Mouse (Mus musculus): ENCODE results near the gene Chil5. TPM values are rescaled to one million over a fixed set of nuclear protein-coding genes. Genes with fewer than 3 reads are reported as not detected.
"Not testable (repeated sequence)": the region's sequence is repeated elsewhere in the genome, so short reads cannot be mapped to it uniquely, and the experiment has no call there.

Chil5 gene
- not detected for total RNA-seq (2021)
- long read RNA-seq, experiment 1, partial matches to known transcripts, result 0 of 1 reads
- long read RNA-seq, experiment 1, other reads (novel, unspliced or antisense), result 1 of 1 reads
- long read RNA-seq, experiment 2, result 0 reads

DNA sequence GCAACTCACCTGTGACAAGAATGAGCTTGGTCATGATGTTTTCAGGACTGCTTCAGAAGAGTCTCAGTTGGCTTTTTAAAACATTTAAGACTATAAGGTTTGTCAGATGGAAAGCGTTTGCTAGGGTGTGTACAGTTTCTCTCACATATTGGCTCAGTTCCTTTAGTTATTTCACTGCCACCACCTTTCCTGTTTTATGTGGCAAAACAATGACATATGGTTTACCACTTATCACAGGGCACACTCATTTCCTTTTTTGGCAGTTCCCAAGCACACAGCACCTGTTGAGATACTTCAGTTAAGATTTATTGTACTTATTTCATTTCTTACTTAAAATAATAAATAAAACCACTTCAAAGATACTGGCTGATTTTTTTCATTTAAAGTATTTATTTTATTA lies at the start of gene Chil5:
Gene Chil5, minus strand, starts transcription at position 34 of the 400 bp plus-strand sequence.
- no peak for DNase-seq (ENCODE audit: low spot score in 2 of 2)

DNA sequence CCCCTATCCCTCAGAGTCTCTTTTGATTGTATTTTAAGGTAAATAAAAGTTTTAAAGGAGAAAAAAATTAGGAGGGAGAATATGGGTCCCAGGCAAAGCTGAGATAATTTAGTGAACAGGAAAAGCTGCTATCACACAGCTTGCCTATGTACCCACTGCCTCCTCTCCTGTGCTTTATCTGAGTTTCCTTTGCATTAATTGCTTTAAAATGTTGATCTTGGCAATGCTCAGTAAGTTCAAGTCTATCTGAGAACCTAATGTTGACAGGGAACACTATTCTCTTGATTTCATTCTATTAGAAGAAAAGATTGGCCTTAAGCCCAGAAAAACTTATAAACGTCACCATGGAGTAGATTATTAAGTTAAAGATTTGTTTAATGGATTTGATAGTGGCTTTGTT lies 42.2 kb upstream of the Chil5 start:
- DNase-seq (ENCODE audit: low spot score in 2 of 2), result no peak

DNA sequence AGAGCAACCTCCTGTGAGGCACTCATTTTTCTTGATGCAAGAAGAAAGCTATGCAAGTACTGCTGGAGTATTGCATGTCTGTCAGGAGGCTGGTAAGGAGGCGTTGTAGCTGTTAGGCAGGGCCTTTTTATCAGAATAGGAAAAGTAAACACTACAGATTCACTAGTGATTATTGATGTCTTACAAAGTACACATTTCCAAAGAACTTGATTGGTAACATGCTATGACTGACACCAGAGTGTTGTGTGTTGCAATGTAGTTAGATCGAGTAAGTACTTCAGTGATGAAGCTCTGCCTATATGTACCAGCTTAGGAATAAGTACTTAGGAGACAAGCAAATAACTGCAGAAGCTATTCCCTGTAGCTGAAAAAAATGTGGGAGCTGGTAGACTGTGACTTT lies 38.4 kb upstream of the Chil5 start:
- DNase-seq (ENCODE audit: low spot score in 2 of 2), result no peak

DNA sequence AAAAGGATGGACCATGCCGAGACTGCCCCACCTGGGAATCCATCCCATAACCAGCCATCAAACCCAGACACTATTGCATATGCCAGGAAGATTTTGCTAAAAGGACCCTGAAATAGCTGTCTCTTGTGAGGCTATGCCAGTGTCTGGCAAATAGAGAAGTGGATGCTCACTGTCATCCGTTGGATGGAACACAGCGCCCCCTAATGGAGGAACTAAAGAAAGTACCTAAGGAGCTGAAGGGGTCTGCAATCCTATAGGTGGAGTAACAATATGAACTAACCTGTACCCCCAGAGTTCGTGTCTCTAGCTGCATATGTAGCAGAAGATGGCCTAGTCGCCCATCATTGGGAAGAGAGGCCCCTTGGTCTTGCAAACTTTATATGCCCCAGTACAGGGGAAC lies 35.1 kb upstream of the Chil5 start:
- not testable (repeated sequence) for DNase-seq (ENCODE audit: low spot score in 2 of 2)

DNA sequence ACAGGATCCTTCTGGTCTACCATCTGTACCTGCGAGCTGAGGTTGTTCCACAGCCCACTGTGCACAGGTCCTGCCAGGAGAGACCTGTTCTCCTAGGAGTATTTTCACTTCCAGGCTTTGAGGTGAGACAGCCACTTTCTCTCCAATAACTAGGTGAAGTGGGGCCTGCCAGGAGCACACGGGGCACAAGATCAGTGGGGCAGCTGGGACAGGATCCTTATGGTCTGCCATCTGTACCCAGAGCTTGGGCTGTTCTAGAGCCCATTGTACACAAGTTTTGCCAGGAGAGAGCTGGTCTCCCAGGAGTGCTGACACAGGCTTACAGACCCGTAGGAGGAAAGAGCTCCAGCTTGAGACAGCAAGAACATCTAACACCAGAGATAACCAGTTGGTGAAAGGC lies 25.4 kb upstream of the Chil5 start:
- DNase-seq (ENCODE audit: low spot score in 2 of 2), result no peak

DNA sequence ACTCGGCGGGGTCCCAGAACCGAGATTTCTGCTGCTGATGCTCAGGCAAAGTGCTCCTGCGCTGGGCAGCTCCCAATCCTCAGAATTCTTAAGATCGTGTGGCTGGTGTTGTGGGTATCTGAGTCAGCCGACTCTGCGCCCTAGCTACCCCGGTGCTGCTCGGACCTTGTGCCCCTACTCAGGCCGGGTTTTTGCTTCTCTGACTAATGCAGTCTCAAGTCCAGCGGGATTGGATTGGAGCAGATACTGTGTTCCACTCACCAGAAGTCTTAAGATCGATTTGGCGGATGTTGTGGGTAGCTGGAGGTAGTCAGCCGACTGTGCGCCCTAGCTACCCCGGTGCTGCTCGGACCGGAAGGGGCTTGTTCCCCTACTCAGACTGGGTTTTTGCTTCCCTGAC lies 19.3 kb upstream of the Chil5 start:
- DNase-seq (ENCODE audit: low spot score in 2 of 2), result no peak

DNA sequence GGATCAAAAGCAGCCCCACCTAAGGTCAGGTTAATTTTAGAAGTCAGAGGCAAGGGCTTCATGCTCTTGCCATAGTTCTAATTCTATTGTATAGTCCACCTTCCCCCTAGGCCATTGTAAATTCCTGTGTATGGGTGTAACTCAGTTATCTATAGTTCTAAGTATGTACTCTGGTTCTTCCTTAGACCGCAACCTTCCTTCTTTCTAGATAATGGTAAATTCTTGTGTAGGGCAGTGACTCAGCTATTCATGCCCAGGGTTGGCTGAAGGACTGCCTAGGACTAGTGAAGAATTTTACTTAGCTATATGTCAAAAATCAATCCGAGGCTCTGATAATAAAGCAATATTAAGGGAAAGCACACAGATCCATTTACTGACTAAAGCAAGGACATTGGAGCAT lies 7.7 kb upstream of the Chil5 start:
- no peak for DNase-seq (ENCODE audit: low spot score in 2 of 2)

DNA sequence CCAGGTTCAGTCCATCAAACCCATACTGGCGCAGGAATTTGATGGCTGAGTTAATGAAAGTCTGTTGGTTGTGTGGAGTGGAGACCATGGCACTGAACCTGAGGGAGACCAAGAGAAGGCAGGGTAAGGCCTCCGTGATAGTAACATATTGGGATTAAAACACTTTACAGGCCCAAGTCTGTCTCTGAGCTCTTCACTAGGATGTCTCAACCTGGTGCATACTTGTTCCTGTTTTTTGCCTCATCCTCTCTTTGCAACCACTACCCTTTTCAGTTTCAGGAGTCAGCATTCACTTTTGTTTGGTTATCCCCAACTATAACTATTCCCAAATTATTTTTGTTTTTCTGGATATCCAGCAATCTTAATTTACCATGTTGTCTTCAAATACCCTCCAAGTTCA lies 8.5 kb downstream of the Chil5 start:
- DNase-seq (ENCODE audit: low spot score in 2 of 2), result no peak

DNA sequence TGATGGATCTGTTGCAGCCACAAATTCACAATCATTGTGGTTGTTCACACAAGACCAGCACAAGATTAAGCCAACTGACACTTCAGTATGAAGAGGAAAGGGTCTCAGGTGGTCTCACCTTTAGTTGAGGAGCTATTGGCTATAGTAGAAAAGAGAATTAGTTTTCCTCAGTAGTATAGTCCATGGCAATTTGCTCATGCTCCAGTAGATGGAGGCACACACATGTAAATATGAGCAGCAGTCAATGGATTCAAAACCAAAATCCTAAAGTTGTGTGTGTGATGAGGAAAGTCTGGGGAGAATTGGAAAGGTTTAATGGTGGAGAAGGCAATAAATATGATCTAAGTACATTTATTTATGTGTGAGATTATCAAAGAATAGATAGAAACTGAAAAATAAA lies 10.8 kb downstream of the Chil5 start:
- peak in 1 of 2 experiments; percentile 2 for DNase-seq (ENCODE audit: low spot score in 2 of 2)

DNA sequence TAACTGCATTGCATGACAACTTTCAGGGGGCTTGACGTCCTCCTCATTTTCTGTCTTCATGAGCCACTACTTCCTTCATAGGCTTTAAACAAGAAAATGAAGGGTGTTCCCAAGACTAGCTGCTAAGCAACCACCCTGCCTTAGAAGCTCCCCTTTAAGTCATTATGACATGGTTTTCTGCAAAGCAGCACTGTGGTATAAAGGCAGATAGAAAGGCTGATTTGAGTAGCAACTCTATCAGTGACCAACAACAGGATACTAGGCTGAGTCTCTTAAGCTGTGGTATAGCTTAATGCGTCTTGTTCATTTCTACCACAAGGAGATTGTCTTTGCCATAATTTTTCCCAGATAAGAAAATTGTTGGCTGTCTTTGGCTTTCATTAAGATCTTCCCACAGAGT lies 18.1 kb downstream of the Chil5 start, which contains the start of gene Pifo:
Gene Pifo, minus strand, starts transcription at position 101 of the 400 bp plus-strand sequence.
- no peak for DNase-seq (ENCODE audit: low spot score in 2 of 2)

DNA sequence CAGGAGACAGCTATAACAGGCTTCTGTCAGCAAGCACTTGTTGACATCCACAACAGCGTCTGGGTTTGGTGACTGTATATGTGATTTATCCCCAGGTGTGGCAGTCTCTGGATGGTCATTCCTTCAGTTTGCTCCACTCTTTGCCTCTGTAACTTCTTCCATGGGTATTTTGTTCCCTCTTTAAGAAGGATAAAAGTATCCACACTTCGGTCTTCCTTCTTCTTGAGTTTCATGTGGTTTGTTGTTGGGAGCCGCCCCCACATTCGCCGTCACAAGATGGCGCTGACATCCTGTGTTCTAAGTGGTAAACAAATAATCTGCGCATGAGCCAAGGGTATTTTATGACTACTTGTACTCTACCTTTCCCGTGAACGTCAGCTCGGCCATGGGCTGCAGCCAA lies 29.3 kb downstream of the Chil5 start:
- DNase-seq (ENCODE audit: low spot score in 2 of 2), result not testable (repeated sequence)

DNA sequence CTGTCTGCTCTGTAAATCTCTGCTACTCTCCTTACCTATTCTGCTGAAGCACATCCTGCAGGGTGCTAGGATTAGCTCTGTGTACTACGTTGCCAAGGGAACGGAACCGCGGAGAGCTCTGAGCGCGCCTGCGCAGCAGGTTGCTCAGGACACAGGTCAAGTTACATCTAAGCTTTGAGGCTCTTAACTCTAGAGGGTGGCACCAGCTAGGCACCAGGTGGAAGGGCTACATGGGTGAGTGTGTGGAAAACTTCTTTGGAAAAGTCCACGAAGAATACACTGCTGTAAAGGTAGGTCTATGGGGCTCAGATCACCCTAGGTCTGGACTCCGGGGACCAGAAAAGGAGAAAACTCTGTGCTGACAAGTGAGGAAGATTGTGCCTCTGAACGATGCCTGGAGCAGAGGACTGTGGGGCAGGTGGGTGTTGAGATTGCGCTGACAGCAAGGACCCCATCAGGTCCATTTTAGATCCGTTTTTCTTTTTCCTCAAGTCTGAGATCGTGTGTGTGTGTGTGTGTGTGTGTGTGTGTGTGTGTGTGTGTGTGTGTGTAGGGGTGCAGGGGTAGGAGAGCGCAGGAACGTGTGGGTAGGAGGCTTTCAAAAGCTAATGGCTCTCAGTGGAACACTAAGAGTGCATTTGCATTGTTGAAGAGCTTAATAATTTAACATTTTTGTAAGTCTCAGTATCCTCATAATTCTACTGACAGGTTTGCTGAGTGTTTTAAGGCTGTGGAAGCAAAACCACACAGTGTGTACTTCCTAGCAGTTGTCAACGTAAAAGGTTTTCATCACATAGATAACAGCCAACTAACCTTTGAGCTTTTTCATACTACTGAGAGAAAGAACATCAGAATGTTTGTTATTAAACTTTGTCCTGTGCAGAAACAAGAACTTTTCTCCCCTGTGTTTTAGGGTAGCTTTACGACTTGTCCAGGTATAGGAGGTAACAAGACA lies 30.9 kb downstream of the Chil5 start:
- DNase-seq (ENCODE audit: low spot score in 2 of 2), result peak; percentile 3 to 41

DNA sequence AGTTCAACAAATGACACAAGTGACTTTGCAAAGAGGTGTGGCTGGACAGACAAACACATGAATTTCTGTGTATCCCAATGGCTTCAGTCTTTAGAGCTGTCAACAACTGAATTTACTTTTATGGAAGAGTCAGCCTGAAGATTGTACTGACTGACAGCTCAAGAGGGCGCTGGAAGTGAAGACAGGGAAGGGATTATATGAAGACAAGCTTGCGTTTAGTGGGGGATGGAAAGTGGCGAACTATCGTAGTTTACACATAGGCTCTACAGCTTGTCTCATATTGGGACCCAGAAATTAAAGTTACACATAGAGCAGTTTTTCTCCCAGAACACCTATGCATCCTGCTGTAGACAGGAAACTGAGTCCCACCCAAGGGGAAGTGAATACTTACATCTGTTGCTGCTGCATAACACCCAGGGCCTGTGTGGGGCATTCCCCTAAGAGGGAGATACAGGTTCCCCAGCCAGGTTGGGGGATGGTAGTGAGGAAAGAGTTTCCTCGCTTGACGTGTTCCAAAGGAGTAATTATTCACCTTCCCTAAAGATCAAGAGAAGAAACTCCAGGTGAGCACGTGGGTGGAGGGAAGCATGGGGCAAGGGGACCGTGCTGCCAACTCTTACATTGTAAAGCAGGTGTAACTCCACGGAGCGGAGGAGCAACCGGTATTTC lies 31.8 kb downstream of the Chil5 start:
- DNase-seq (ENCODE audit: low spot score in 2 of 2), result no peak

DNA sequence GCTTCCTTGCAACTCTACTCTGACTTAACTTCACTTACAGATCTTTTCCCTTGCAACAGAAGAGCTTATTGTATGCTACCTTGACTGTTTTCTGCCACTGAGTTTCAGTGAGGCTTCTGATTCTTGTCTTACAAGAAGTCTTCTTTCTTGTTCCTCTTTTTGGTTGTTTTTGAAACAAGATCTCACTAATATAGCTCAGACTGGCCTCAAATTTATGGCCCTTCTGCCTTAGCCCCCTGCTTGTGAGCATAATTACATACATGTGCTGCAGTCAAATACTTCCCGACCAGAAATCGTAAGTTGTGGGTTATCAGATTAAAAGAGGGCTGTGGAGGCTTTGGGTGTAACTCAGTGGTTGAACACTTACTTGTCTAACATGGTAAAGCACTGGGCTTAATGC lies 37.9 kb downstream of the Chil5 start:
- DNase-seq (ENCODE audit: low spot score in 2 of 2), result no peak

DNA sequence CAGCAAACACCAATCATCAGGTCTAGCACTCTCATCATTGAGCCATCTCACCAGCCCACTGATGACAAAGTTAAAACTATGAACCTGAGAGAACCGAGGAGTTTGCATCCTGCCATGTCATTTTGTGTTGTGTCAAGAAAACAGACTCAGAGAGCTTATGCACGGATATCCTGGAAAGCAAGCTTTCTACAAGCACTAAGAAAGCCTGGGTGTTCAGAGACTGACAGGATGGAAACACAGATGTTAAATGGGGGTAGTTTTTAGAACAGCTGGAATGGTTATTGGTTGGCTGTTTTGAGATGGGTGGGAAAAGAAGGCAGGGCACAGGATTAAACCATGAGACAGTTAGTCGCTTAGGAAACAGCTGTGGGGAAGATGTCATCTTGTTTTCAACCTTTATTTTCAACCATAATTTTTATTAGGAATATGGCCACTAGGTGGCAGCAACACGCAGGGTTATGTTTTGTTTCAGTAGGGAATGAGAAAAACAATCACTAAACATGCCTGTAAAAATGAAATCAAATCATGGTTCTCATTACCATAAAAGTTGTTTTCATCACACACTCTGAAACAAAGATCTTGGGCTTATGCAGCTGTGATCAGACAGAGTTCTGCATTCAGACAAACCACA lies 40.8 kb downstream of the Chil5 start:
- peak; percentile 25 to 61 for DNase-seq (ENCODE audit: low spot score in 2 of 2)

DNA sequence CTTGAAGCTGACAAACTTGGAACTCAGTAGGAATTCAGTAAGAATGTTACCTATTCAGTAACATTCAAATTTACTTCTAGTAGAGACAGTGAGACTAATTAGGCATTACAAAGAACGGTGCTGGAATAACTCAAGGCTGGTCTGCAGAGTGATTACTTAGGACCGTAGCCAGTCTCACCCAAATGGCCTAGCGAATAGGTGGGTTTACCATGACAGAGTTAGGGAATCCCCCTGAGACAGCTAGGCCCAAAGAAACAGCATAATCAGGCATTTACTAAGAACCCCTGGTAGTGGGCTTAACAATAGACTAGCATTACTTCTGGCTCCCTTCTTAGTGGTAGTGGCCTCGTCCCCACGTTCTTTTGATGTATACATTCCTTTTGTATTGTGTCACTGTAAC lies 43.0 kb downstream of the Chil5 start:
- DNase-seq (ENCODE audit: low spot score in 2 of 2), result not testable (repeated sequence)

DNA sequence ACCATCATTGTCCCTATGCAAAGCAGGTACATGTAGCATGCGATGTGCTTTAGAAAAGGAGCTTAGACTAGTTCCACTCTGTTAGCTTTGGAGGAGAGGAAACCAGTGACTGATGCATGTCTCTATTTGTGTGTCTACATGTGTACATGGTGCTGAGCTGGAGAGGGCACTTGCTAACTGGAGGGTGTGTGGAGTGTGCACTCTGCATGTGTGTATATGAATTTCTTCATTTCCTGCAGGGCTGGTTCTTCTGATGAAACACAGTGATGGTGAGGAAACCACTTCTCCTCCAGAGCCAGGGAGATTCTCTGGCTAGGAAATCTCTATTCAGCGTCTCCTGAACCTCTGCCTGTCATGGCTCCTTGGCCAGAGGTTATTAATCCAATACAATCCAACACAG lies 58.4 kb downstream of the Chil5 start:
- no peak for DNase-seq (ENCODE audit: low spot score in 2 of 2)

DNA sequence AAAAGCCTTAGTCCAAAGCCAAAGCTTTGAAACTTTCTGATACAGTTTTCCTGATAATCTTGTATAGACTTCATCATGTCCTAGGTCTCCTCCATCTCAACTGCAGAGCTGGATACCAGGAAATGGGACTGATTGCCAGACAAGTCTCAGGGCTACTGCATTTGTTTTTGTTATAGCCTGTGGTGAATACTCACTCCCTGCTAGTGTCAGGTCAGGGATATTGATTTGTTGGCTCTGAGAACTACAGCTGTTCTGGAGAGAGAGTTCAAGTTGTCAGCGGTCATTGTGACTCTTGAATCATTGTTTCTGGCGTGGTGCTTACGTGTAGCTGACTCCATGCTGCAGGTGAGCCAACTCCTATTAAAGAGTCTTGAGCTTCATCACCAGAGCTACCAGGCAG lies 59.2 kb downstream of the Chil5 start, which contains the start of gene Ovgp1:
Gene Ovgp1, plus strand, starts transcription at position 301 of the 400 bp plus-strand sequence.
- DNase-seq (ENCODE audit: low spot score in 2 of 2), result no peak

DNA sequence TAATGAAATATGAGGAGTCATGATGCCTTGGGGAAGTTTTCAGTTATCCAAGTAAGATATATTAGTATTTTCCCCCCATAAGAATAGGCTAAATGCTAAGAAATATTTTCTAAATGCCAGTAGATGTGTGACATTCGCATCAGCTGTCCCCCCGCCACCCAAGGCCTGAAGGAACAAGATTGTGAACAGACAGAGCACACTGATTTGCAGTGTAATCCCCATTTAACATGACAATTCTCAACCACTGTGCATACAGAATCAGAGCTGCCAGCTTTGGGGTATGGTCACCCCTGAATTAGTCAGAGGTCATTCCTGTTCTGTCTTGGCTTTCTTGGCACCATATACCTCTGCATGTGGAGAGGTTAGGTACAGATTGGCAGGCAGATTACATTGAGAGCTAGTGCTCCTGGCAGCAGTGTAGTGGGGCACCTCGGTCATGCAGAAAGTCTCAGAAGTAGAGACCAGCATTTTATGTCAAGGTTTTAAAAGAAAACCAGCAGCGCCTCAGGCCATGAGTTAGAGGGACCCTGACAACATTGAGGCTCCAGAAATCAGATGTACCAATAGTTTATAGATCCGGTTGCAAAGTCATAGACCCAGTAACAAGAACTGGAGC lies 60.7 kb downstream of the Chil5 start:
- no peak for DNase-seq (ENCODE audit: low spot score in 2 of 2)

Measured in left cerebral cortex, adult 18-20 months (tissue).